Mouse (Mus musculus): ENCODE data around the gene Apobec1.
"Not testable (repeated sequence)": the region's sequence is repeated elsewhere in the genome, so short reads cannot be mapped to it uniquely, and the experiment has no call there.

Gene Apobec1

GRCm38 (mm10) chr6:122602242-122602991 lies at the start of gene Apobec1:
TSS of gene Apobec1 (minus strand) at chr6:122602444.
- in situ Hi-C loops (cut with MboI, MseI): no loop called here

GRCm38 (mm10) chr6:122650398-122650980 lies 48.2 kb upstream of the Apobec1 start:
- in situ Hi-C loops (cut with MboI, MseI): no loop called here

GRCm38 (mm10) chr6:122649903-122650302 lies 47.7 kb upstream of the Apobec1 start:
- in situ Hi-C loops (cut with MboI, MseI): no loop called here

- in situ Hi-C loops (cut with MboI, MseI): not testable (repeated sequence)
Observed at GRCm38 (mm10) chr6:122644196-122644595, 42.0 kb upstream of the Apobec1 start.

GRCm38 (mm10) chr6:122637566-122637965 lies 35.3 kb upstream of the Apobec1 start:
- in situ Hi-C loops (cut with MboI, MseI): not testable (repeated sequence)

- in situ Hi-C loops (cut with MboI, MseI): no loop called here
Observed at GRCm38 (mm10) chr6:122636666-122637065, 34.4 kb upstream of the Apobec1 start.

GRCm38 (mm10) chr6:122635315-122635714 lies 33.1 kb upstream of the Apobec1 start:
- in situ Hi-C loops (cut with MboI, MseI): no loop called here

GRCm38 (mm10) chr6:122633411-122633810 lies 31.2 kb upstream of the Apobec1 start:
- in situ Hi-C loops (cut with MboI, MseI): no loop called here

- in situ Hi-C loops (cut with MboI, MseI): no loop called here
Observed at GRCm38 (mm10) chr6:122627469-122628108, 25.3 kb upstream of the Apobec1 start.

- in situ Hi-C loops (cut with MboI, MseI): no loop called here
Observed at GRCm38 (mm10) chr6:122626110-122626509, 23.9 kb upstream of the Apobec1 start, which contains the start of gene Dppa3. TSS of gene Dppa3 (plus strand) at chr6:122626410.

GRCm38 (mm10) chr6:122625156-122625555 lies 22.9 kb upstream of the Apobec1 start:
- in situ Hi-C loops (cut with MboI, MseI): no loop called here

- in situ Hi-C loops (cut with MboI, MseI): no loop called here
Observed at GRCm38 (mm10) chr6:122624480-122624879, 22.2 kb upstream of the Apobec1 start.

- in situ Hi-C loops (cut with MboI, MseI): no loop called here
Observed at GRCm38 (mm10) chr6:122621066-122621465, 18.8 kb upstream of the Apobec1 start.

- in situ Hi-C loops (cut with MboI, MseI): no loop called here
Observed at GRCm38 (mm10) chr6:122616022-122616421, 13.8 kb upstream of the Apobec1 start.

- in situ Hi-C loops (cut with MboI, MseI): no loop called here
Observed at GRCm38 (mm10) chr6:122614047-122614446, 11.8 kb upstream of the Apobec1 start.

GRCm38 (mm10) chr6:122612426-122612825 lies 10.2 kb upstream of the Apobec1 start:
- in situ Hi-C loops (cut with MboI, MseI): no loop called here

- in situ Hi-C loops (cut with MboI, MseI): no loop called here
Observed at GRCm38 (mm10) chr6:122609771-122610170, 7.5 kb upstream of the Apobec1 start, which contains the start of gene Gdf3. TSS of gene Gdf3 (minus strand) at chr6:122610087.

- in situ Hi-C loops (cut with MboI, MseI): no loop called here
Observed at GRCm38 (mm10) chr6:122609377-122609728, 7.1 kb upstream of the Apobec1 start.

GRCm38 (mm10) chr6:122608434-122609376 lies 6.5 kb upstream of the Apobec1 start:
- in situ Hi-C loops (cut with MboI, MseI): no loop called here

- in situ Hi-C loops (cut with MboI, MseI): no loop called here
Observed at GRCm38 (mm10) chr6:122607700-122608099, 5.5 kb upstream of the Apobec1 start.

GRCm38 (mm10) chr6:122606661-122607060 lies 4.4 kb upstream of the Apobec1 start:
- in situ Hi-C loops (cut with MboI, MseI): no loop called here

GRCm38 (mm10) chr6:122605483-122605882 lies 3.2 kb upstream of the Apobec1 start:
- in situ Hi-C loops (cut with MboI, MseI): no loop called here
